Mouse (Mus musculus) kidney, postnatal 0 days (tissue): ENCODE results near the gene Whrn. TPM values are rescaled to one million over a fixed set of nuclear protein-coding genes. Genes with fewer than 3 reads are reported as not detected.

Source experiments
- ATAC-seq: fragments of 200-750 bp; cut with Nextera tagmentation; replicated peaks from 2 replicates; pipeline ENCODE4 v1.8.0; 2017; ENCODE audit warnings: low read depth, moderate number of reproducible peaks, moderate TSS enrichment, moderate library complexity; ENCODE audit not compliant: low FRiP score
- DNase-seq: peaks from one replicate; pipeline ENCODE4 v3.0.0-alpha.2; 2016; ENCODE audit warnings: low spot score
- H3K27ac ChIP-seq: fragments of 300-500 bp; sonication (generic); 2 replicates; pipeline ENCODE4 v1.5.1; 2014; ENCODE audit warnings: mild to moderate bottlenecking
- H3K27me3 ChIP-seq: fragments of 300-500 bp; sonication (generic); 2 replicates; pipeline ENCODE4 v1.6.1; 2014; ENCODE audit warnings: low read length, mixed read lengths; ENCODE audit not compliant: insufficient read depth
- H3K36me3 ChIP-seq: fragments of 300-500 bp; sonication (generic); 2 replicates; pipeline ENCODE4 v1.6.1; 2014; ENCODE audit warnings: low read length, mixed read lengths; ENCODE audit not compliant: insufficient read depth
- H3K4me1 ChIP-seq: fragments of 300-500 bp; sonication (generic); replicated peaks from 2 replicates; pipeline ENCODE4 v1.6.1; 2014; ENCODE audit warnings: antibody characterized with exemption, low read length, mixed read lengths; ENCODE audit not compliant: insufficient read depth
- H3K4me2 ChIP-seq: fragments of 300-500 bp; sonication (generic); 2 replicates; pipeline ENCODE4 v1.6.1; 2014; ENCODE audit warnings: mild to moderate bottlenecking, low read length, moderate library complexity, mixed read lengths
- H3K4me3 ChIP-seq: fragments of 300-500 bp; sonication (generic); replicated peaks from 2 replicates; pipeline ENCODE4 v1.5.1; 2014; ENCODE audit warnings: low read depth, low read length
- H3K9ac ChIP-seq: fragments of 300-500 bp; sonication (generic); 2 replicates; pipeline ENCODE4 v1.6.1; 2014; ENCODE audit warnings: low read depth, low read length
- H3K9me3 ChIP-seq: fragments of 300-500 bp; sonication (generic); replicated peaks from 2 replicates; pipeline ENCODE4 v1.6.1; 2016; ENCODE audit warnings: low read length, inconsistent platforms, mixed read lengths
- CTCF ChIP-seq: IDR thresholded peaks from 2 replicates; pipeline ENCODE4 v1.5.1; 2016; ENCODE audit warnings: antibody characterized with exemption, low read depth, mild to moderate bottlenecking, moderate library complexity
- WGBS: fragments of 180-500 bp; shearing (Covaris S2); extraction: QIAGEN DNeasy Blood & Tissue Kit; methylation state at CpG from one replicate; pipeline ENCODE4 v1.1.7; 2014; 5-methylcytosine and 5-hydroxymethylcytosine counted together
- polyA plus RNA-seq: library from polyadenylated mRNA; unstranded; fragments of >200 nt; fragmentation: Nextera tagmentation; extraction: Ambion mirVana; gene quantifications from 2 replicates; pipeline ENCODE4 v1.2.1, GENCODE M21; 2015

Whrn gene
- polyA plus RNA-seq, 1 experiment from 2014 or later, result 3.4 TPM

- no peak overlapping the region for H3K27ac ChIP-seq
- no peak for ATAC-seq
Observed at GRCm38 (mm10) chr4:63459141-63459789, 36.5 kb downstream of the Whrn start.

GRCm38 (mm10) chr4:63456547-63456946, 39.2 kb downstream of the Whrn start:
- 79% methylated on average over 5 of the region's 5 CpGs for WGBS
- H3K4me2 ChIP-seq, result no peak overlapping the region
- DNase-seq (no peak), ATAC-seq (no peak)
- no peak overlapping the region for H3K27ac ChIP-seq
- no peaks in the 10 kb centered on the region for H3K4me1 ChIP-seq
- no peak overlapping the region for H3K4me3 ChIP-seq
- no peaks in the 10 kb centered on the region for H3K36me3 ChIP-seq
- no peaks in the 10 kb centered on the region for H3K27me3 ChIP-seq
- no peaks in the 10 kb centered on the region for H3K9me3 ChIP-seq
- H3K9ac ChIP-seq, result no peak overlapping the region
- no peak for TF ChIP-seq CTCF

More at GRCm38 (mm10) chr4:63459141-63459789, 36.5 kb downstream of the Whrn start:
- H3K9me3 ChIP-seq, result no peaks in the 10 kb centered on the region
- no peaks in the 10 kb centered on the region for H3K4me1 ChIP-seq
- no peaks in the 10 kb centered on the region for H3K36me3 ChIP-seq
- no peak overlapping the region for H3K9ac ChIP-seq
- 65% methylated on average over 16 of the region's 16 CpGs for WGBS
- no peak for TF ChIP-seq CTCF
- no peak for DNase-seq
- no peaks in the 10 kb centered on the region for H3K27me3 ChIP-seq
- no peak overlapping the region for H3K4me3 ChIP-seq
- H3K4me2 ChIP-seq, result no peak overlapping the region

GRCm38 (mm10) chr4:63453939-63454513, 41.8 kb downstream of the Whrn start:
- no peak for TF ChIP-seq CTCF
- Histone ChIP-seq H3K27me3 (no peaks in the 10 kb centered on the region), H3K36me3 (no peaks in the 10 kb centered on the region), H3K4me1 (no peaks in the 10 kb centered on the region), H3K9me3 (no peaks in the 10 kb centered on the region), H3K4me3 (no peak overlapping the region), H3K4me2 (no peak overlapping the region), H3K9ac (no peak overlapping the region), H3K27ac (no peak overlapping the region)
- WGBS, result 73% methylated on average over 6 of the region's 6 CpGs
- ATAC-seq, result no peak
- DNase-seq, result no peak

GRCm38 (mm10) chr4:63452555-63452954, 43.2 kb downstream of the Whrn start:
- Histone ChIP-seq H3K4me2 (no peak overlapping the region), H3K4me1 (no peaks in the 10 kb centered on the region), H3K4me3 (no peak overlapping the region), H3K27ac (no peak overlapping the region), H3K36me3 (no peaks in the 10 kb centered on the region), H3K9ac (no peak overlapping the region), H3K9me3 (no peaks in the 10 kb centered on the region), H3K27me3 (no peaks in the 10 kb centered on the region)
- no peak for DNase-seq
- whole genome bisulfite sequencing, result 69% methylated on average over 3 of the region's 3 CpGs
- ATAC-seq, result no peak
- TF ChIP-seq CTCF, result no peak

- WGBS, result 89% methylated on average over 5 of the region's 5 CpGs
- H3K27me3 ChIP-seq, result no peaks in the 10 kb centered on the region
- H3K4me3 ChIP-seq, result no peak overlapping the region
- no peak for DNase-seq
- H3K4me1 ChIP-seq, result no peaks in the 10 kb centered on the region
- no peak for ATAC-seq
- no peaks in the 10 kb centered on the region for H3K9me3 ChIP-seq
- H3K9ac ChIP-seq, result no peak overlapping the region
- H3K4me2 ChIP-seq, result no peak overlapping the region
- no peak for TF ChIP-seq CTCF
- H3K36me3 ChIP-seq, result no peaks in the 10 kb centered on the region
- no peak overlapping the region for H3K27ac ChIP-seq
Observed at GRCm38 (mm10) chr4:63450551-63450950, 45.2 kb downstream of the Whrn start.

- Histone ChIP-seq H3K4me3 (no peak overlapping the region), H3K4me2 (no peak overlapping the region), H3K27ac (no peak overlapping the region), H3K4me1 (no peaks in the 10 kb centered on the region), H3K27me3 (no peaks in the 10 kb centered on the region), H3K9ac (no peak overlapping the region), H3K36me3 (no peaks in the 10 kb centered on the region), H3K9me3 (no peaks in the 10 kb centered on the region)
- 41% methylated on average over 10 of the region's 10 CpGs for WGBS
- ATAC-seq (peak; percentile 78), DNase-seq (peak; percentile 74)
- TF ChIP-seq CTCF, result no peak
Observed at GRCm38 (mm10) chr4:63444362-63445066, 51.3 kb downstream of the Whrn start.
